Mouse (Mus musculus): ENCODE data around the gene Rfc4. TPM values are rescaled to one million over a fixed set of nuclear protein-coding genes. Genes with fewer than 3 reads are reported as not detected.

Gene Rfc4
- total RNA-seq, 1 experiment from 2014 or later = 14.5 TPM

DNA sequence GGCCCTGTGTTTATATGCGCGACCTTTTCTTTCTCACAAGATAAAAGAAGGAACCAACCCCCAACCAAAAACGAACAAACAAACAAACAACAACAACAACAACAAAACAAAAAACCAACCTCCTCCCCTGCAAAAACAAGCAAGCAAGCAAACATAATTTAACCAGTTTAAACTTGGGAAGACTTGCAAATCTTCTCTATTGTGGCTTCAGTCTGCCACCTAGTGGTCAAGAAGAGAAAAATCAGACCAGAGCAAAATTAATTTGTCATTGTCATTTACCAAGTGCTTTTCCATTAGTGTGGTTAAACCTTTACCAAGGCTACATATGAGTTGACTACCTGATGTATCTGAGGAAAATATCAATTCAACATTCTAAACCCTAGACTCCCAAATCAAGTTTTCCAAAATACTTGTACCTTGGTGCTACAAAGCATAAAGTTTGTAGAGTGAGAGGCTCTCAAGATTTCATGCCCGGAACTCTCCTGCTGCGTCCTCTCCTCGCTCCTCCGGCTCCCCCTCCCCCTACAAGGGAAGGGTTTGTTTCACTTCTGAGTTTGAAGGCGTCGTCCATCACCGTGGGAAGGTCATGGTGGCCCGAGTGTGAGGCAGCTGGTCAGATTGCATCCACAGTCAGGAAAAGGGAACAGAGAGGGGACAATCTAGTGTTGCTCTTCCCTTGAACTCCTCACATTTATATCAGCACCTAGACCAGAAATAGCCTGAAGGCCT is 8.0 kb upstream of the Rfc4 start:
- peak; percentile 55 for DNase-seq

DNA sequence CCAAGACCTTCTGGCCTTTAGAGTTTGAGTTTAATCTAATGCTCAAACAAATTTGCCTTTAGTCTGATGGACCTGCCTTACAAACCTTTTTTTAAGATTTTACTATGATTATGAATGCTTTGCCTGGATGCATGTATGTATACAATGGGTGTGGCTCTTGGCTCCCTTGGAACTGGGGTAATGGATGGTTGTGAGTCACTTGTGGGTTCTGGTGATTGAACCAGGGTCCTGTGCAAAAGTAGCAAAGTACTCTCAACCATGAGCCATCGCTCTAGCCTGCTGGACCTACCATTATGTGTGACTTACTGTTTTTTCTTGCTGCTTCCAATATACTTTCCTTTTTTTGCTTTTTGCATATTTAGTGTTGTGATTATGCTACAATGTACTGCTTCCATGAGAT is 4.8 kb upstream of the Rfc4 start:
- no peak for DNase-seq

DNA sequence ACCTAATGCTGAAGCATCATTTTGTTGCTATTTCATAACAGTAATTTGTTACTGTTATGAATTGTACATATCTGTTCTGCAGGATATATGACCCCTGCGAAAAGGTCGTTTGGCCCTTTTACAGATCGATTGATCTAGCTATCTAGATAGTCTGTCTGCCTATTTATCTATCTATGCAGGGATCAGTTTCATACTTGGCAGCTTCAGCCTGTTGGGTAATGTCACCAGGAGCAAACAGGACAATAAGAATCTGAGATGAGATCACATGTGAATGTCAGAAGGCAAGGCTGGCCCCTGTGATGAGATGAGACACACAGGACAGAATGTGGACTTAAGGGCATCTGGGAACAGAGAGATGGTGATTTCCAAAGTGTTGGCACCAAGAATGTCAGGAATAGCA is 2.8 kb upstream of the Rfc4 start:
- no peak for DNase-seq

DNA sequence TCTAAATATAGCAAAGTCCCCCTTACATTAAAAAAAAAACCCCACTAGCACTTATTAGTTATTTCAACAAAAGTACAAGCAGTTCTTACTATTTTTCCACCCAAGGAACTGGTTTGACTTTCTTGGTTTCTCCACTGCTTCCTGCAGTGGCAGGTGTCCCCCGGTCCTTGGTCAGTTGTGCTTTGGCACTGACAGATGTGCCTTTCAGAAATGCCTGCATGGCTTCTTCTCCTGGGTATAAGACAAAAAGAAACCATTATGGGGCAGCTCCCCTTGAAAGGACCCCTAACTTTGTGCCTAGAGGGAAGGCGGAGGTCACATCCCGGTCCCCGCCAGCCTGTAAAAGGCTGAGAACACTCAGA is 245 bp downstream of the Rfc4 start:
- DNase-seq = no peak

DNA sequence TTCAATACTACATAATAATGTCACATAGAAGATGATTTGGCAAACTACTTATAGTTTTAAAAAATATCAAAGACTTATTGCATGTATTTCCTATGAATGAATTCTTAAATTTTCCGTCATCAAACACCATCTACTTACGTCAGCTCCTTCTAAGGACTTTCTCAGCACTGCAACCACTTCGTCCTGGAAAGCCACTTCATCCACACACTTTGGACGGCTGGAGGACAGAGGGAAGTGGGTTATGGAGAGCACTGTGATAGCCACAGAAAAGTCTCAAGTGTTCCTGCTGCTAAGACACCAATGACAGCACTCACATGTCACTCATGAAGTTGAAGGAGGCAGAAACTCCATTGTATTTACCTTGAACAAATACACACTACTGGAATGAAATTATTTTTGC is 3.1 kb downstream of the Rfc4 start:
- DNase-seq = no peak

DNA sequence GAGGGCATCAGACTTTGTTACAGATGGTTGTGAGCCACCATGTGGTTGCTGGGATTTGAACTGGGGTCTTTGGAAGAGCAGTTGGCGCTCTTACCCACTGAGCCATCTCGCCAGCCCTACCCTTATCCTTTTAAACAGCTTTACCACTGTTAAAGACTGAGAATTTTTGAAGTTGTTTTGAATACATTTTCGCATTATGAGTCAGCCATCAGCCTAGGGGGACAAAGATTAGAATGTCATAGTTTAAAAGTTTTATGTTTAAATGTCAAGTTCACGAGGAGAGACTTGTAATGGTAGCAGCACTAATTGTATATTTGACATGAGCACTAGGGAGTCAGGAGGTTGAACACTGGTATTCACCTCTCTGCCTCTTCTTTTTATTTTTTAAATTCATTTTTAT is 4.4 kb downstream of the Rfc4 start:
- DNase-seq = no peak

DNA sequence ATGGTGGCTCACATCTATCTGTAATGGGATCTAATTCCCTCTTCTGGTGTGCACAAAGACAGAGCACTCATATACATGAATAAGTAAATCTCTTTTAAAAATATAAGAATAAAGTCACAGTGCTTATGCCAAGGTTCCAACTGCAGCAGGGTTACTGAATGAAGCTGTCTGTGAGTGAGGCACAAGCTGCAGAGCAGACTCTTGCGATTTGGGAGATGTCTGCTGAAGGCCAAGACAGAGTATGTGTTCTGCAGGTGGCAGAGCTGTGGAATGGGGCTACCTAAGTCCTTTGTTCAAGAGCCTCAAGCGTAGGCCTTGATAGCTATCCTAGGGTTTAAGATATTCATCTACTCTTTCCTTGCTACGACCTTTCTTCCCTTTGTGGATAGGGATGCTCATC is 5.1 kb downstream of the Rfc4 start:
- DNase-seq = no peak

DNA sequence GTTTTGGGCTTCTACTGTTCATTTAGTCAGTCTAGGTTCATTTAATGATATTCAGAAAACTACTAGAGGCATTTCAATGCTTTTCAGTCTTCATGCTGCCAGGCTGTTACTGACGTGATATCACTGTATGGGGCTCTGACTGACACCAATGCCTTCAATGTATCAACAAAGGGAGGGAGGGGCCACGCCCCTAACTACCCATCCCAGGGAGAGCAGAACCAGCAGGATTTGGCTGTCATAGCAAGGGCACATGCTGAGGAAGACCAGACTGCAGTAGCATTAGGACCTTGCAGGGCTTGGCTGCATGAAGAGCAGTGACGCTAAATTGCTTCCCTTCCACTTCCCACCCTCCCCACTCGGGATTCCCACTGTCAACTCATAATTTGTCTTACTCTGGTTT is 10.4 kb downstream of the Rfc4 start:
- DNase-seq = no peak

DNA sequence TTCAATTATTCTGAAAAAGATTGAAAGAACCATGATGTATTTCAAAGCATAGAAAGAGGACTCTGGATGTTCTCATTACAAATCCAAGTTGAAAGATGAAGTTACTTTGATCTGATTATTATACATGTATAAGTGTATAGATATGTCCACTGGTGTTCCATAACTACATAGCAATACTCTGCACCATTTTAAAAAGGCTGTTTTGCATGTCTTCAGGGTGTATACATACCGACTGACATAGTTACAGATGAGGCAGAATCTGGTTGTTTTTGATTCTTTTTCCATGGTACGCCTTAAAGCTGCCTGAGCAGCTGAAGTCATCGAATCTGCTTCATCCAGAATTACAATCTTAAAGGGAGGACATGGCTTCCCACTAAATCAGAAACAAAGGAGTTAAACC is 12.1 kb downstream of the Rfc4 start:
- DNase-seq = no peak

DNA sequence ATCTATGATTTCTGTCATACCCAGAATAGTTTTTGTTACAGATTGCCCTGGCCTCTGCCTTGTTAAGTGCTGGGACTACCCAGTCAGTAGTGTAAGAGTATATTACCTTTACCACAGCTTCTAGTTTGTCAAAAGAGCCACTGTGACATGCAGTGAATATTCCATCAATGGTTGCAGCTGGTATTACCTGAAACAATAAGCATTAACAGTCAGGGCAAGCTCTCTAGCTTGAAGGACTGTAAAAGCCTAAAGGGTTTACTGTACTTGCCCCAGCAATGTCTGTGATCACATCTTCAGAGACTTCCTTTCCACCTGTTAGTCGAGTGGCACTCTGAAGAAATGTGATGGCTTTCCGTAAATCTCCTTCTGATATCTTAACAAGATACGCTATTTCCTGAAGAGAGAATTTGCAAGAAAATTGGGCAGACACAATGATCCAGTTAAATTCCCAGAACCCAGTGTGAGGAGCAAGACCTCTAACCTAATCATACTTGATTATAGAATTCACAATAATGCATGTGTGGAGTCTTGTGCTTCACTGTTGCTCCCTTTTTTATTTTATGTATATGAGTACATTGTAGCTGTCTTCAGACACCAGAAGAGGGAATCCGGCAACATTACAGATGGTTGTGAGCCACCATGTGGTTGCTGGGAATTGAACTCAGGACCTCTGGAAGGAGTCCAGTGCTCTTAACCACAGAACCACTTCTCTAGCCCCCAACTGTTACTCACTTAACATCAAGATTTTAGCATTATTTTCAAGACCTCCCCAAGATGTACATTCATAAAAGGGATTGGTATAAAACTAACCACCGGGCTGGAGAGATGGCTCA is 13.0 kb downstream of the Rfc4 start:
- DNase-seq = no peak

DNA sequence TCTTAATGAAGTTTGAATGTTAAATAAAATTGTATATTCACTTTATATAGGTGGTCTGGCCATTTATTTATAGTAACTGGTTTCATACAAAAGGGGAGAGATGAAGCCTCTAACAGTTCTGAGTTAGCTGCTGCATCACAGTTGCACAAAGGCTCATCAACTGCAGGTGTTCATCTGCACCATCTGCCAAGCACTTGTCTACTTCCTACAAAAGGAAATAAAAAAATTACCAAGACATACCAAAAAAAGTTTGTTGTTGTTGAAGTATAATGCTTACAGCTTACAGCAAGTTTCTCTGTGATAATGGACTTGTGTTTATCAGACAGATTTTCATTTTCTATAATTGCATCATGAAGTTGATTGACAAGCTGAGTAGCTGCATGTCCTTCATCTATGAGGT is 13.6 kb downstream of the Rfc4 start:
- DNase-seq = no peak

DNA sequence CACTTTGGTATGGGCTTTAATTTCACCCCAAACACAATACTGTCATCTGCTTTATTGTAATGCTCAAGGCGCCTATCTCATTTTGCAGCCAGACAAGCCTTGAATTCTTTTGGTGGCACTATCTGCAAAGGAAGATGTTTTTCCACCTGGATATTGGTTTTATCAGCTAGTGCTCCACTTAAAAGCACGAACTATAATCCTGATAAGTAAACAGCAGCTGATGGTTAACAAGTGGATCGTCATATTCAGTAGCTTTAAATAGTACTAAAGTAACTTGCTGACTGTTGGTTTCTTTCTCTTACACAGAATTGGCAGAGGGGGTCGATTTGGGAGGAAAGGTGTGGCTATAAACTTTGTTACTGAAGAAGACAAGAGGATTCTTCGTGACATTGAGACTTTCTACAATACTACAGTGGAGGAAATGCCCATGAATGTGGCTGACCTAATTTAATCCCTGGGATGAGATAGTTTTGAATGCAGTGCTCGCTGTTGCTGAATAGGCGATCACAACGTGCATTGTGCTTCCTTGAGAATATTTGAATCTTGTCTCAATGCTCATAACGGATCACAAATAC is 14.6 kb downstream of the Rfc4 start:
- DNase-seq = no peak

DNA sequence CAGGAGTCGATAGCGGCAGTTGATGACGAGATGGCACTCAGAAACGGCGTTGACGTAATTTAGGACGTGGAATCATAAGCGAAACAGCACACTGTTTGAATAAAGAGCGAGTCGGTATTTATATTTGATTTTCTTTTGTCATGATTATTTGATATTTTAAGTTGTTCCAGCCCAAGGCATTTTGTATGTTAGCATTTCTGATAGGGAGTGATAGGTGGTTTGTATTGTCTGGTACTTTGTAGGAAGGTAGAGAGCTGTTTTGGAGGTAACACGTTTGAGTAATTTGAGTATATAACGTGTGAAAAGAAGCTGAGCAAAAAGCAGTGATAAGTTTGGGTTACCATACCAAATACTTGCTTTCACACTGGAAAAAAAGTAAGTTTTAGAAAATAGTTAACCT is 15.2 kb downstream of the Rfc4 start:
- DNase-seq = no peak

DNA sequence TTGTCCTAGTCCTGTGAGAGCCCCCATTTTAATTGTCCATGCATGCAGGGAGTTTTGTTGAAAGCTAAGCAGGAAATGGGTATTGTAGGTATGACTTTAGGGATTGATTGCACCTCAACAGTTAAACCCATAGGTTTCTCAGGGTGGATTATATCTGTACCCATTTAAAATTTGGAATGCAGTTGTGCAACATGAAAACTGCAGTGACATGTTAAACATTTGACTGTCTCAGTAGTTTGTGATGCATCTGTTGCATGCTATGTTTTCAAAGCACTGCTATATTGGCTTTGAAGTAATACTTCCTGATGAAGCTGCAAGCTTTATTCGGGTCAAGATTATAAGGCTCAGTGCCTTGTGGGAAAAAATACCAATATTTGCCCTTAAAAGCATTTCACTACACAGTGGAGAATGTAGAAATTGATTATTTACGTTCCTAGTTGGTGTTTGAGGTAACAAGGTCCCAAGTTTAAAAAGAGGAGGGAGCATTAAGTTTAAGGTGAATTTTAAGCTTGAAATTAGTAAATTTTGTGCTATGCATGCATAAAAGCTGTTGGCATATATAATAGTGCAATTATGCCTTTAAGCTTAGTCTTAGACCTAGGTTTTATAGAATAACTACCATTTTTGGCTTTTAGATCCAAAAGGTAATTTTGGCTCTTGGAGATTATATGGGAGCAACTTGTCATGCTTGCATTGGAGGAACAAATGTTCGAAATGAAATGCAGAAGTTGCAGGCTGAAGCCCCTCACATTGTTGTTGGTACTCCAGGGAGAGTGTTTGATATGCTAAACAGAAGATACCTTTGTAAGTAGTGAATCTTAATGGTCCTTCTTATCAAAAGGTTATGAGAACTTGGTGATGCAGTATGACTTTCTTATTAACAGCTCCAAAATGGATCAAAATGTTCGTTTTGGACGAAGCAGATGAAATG is 17.9 kb downstream of the Rfc4 start:
- DNase-seq = no peak

DNA sequence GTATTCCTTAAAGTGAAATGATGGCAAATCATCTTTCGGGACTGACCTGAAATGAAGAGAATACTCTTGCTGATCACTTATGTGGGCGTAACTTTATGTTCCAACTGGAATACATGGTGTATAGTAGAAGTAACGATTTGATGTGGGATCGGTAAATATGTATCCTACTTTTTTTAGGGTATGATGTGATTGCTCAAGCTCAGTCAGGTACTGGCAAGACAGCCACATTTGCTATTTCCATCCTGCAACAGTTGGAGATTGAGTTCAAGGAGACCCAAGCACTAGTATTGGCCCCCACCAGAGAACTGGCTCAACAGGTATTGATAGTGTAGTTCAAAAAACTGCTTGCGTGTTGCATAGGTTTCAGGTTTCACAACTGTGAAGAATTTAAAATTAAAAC is 18.6 kb downstream of the Rfc4 start:
- no peak for DNase-seq

DNA sequence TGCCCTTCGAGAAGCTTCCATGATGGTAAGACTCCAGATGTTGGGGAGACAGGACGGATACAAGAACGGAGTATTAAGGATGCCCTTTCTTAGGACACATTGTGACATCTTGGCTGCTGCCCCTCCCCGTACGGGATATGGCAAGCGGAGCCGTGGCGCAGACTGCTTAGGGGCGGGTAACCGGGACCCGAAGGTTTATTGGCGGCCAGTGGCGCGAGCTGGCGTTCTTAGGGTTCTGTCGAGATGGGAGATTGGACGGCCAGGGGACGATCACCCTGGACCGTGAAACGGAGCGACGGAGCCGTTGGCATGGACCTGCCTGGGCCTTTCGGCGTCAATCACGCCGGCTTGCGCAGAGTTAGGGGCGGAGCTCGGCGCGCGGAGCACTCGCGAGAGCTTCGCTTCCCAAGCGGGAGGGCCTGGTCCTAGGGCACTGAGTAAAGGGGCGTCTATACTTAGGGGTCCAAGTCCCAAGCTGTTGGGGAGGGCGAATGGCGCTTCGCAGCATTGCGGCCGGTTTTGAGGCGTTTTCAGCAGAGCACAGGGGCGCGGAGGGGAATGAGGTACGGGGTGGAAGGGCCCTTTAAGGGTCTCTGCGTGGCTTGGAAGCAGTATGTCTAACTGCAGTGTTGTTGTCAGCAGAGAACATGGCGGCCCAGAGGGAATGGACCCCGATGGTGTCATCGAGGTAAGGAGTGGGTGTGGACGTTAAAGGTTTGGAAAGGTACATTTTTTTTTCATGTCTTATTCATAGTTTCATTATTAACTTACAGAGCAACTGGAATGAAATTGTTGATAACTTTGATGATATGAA is 19.4 kb downstream of the Rfc4 start:
- peak; percentile 93 for DNase-seq

DNA sequence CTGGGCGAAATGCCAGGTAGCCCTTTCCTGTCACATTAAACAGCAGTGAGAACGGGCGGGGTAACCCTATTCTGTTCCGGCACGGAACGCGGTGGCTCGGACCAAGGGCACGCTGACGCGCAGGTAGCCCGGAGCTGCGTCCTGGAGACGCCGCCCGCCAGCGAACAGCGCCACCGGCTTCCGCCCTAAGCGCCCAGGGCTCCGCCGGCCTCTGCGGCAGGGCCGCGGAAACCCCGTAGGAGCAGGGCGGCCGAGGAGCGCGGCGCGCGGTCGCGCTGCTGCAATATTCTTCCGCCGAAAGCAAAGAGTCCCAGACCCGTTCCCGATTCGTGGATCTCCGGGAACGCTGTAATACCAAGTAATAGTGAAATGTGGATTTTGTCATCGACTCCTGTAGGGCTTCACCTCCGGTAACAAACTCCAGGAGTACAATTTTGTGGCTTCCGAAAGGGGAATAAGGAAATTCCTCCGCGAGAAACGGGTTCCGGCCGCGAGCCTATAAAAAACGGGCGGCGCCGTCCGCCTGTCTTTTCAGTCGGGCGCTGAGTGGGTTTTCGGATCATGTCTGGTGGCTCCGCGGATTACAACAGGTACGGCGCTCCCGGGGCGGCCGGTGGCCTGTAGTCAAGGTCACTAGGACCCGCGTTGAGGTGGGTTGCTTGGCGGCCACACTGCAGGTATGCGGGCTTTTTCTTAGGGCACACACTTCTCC is 20.1 kb downstream of the Rfc4 start, which contains the start of gene Eif4a2:
TSS of gene Eif4a2 (plus strand) at position 214 of the 712 bp plus-strand sequence.
- peak; percentile 97 for DNase-seq

DNA sequence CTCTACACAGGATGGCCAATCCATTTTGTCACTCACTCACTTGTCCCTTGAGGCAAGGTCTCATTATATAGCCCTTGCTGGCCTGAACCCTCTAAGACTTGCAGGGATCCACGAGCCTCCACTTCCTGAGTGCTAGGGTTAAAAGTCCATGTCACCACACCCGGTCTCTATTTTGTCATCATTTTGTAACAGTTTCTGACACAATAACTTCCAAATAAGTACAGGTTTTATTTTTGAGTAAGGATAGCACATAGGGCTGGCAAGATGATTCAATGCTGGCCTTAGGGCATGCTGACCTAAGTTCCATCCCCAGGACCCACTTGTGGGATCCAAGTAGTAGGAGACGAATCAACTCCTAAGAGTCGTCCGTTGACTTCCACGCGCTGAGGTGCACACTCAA is 21.4 kb downstream of the Rfc4 start:
- DNase-seq = no peak

DNA sequence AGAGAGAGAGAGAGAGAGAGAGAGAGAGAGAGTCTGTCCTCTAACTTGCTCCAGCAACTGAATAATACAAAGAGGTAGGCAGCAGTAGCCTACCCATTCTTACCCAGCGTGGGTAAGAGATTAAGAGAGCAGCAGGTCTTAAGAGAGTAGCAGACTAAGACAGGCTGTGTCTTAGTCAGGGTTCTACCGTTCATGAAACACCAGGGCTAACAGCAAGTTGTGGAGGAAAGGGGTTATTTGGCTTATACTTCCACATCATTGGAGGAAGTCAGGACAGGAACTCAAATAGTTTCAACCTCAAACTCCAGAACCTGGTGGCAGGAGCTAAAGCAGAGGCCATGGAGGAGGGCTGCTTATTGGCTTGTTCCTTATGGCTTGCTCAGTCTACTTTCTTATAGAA is 23.7 kb downstream of the Rfc4 start:
- DNase-seq = no peak

DNA sequence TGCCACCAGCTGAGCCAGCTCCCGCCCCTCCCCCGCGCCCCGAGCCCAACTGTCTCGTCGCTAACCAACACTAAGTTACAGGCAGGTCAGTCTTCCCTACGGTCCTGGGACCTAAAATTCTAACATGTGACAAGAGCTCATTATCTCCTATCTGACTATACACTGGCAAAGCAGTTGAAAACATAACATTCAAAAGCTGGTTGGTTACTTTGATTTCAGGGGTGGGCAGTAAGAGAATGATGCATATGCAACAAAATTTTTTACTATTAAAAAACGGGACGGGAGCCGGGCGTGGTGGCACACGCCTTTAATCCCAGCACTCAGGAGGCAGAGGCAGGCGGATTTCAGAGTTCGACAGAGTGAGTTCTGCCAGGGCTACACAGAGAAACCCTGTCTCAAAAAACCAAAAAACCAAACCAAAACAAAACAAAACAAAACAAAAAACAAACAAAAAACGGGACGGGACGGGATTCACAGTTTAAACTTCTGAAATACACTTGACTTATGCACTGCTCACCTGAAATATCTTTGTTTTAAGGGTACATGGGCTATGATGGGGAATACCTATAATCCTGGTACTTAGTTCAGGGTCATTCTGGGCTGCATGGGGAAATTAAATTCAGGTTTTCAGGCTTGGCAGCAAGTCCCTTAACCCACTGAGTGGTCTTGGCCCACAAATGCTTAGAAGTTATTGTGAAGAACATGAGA is 24.3 kb downstream of the Rfc4 start:
- peak; percentile 35 for DNase-seq
